Mouse (Mus musculus) lung, adult 10 weeks (tissue): ENCODE results near the gene Pde6d. TPM values are rescaled to one million over a fixed set of nuclear protein-coding genes. Genes with fewer than 3 reads are reported as not detected.

Experiments
- polyA plus RNA-seq: library from polyadenylated mRNA; stranded (reverse); fragments of 350-450 nt; fragmentation: Illumina TruSeq; extraction: RNeasy Lipid Tissue Mini Kit (QIAGEN cat#74804); gene quantifications from one replicate; pipeline ENCODE4 v1.2.3, GENCODE M21; 2014; ENCODE audit warnings: low read depth, low replicate concordance; ENCODE audit not compliant: insufficient read depth

Pde6d gene
- polyA plus RNA-seq: 28.8 TPM

GRCm38 (mm10) chr1:86582451-86583096 lies at the start of gene Pde6d, which contains the start of gene Cops7b:
TSS of gene Pde6d (minus strand) at chr1:86582629.
TSS of gene Cops7b (plus strand) at chr1:86582904.

GRCm38 (mm10) chr1:86526116-86526788 lies 56.2 kb downstream of the Pde6d start, which contains the start of gene Ptma:
TSS of gene Ptma (plus strand) at chr1:86526726.

Other genes starting within 250 kb of the Pde6d start
- 97.1 TPM for gene Ncl, start 223.2 kb downstream of the Pde6d start, polyA plus RNA-seq
- gene Nmur1, start 156.4 kb downstream of the Pde6d start, polyA plus RNA-seq: 0.81 TPM
- gene Tex44, start 156.3 kb downstream of the Pde6d start, polyA plus RNA-seq: not detected
- gene Ptma, start 55.9 kb downstream of the Pde6d start, polyA plus RNA-seq: 1,182 TPM
- gene Cops7b, start 275 bp upstream of the Pde6d start, polyA plus RNA-seq: 10.9 TPM
- not detected for gene Nppc, start 87.9 kb upstream of the Pde6d start, polyA plus RNA-seq
- 6.8 TPM for gene Dis3l2, start 121.2 kb upstream of the Pde6d start, polyA plus RNA-seq